Mouse (Mus musculus): ENCODE measurements around the gene Wdr47. TPM values are rescaled to one million over a fixed set of nuclear protein-coding genes. Genes with fewer than 3 reads are reported as not detected.
"Not testable (repeated sequence)": the region's sequence is repeated elsewhere in the genome, so short reads cannot be mapped to it uniquely, and the experiment has no call there.

The Wdr47 gene
- polyA plus RNA-seq, 1 experiment = 91.4 TPM

GRCm38 (mm10) chr3:108640998-108641397 is 49.9 kb downstream of the Wdr47 start:
- TF ChIP-seq POLR2A (IDR thresholded peaks at IDR 0.05; ENCODE audit: borderline replicate concordance, extremely low read depth, insufficient read depth, insufficient read length, poor library complexity, severe bottlenecking) (no peak), CTCF (IDR thresholded peaks at IDR 0.05; ENCODE audit: borderline replicate concordance, extremely low read depth, insufficient read depth, insufficient read length) (no peak)
- DNase-seq (ENCODE audit: low read depth) = no peak

DNA sequence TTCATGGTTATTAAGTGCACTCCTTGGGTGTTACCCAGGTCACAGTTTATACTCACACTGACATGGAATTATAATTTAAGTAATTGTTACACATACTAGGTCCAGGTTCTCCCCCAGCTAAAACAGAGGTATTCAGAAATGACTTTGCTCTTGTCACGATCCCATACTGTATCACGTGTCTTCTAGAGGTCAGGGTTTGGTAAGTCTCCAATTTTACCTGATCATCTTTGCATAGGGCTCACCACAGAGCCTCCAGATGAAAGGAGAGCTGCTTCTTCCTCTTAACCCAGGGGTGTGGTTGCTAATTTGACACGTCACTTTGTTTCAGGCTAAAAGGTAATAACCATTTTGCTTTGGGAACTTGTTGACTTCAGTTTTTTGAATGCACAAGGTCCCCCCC is 53.8 kb downstream of the Wdr47 start:
- TF ChIP-seq POLR2A (IDR thresholded peaks at IDR 0.05; ENCODE audit: borderline replicate concordance, extremely low read depth, insufficient read depth, insufficient read length, poor library complexity, severe bottlenecking) (no peak), CTCF (IDR thresholded peaks at IDR 0.05; ENCODE audit: borderline replicate concordance, extremely low read depth, insufficient read depth, insufficient read length) (no peak)

GRCm38 (mm10) chr3:108646036-108646435 is 55.0 kb downstream of the Wdr47 start:
- no peak for TF ChIP-seq CTCF (IDR thresholded peaks at IDR 0.05; ENCODE audit: borderline replicate concordance, extremely low read depth, insufficient read depth, insufficient read length)
- no peak for TF ChIP-seq POLR2A (IDR thresholded peaks at IDR 0.05; ENCODE audit: borderline replicate concordance, extremely low read depth, insufficient read depth, insufficient read length, poor library complexity, severe bottlenecking)
- DNase-seq (ENCODE audit: low read depth) = peak; percentile 70

More for the DNA sequence above, 53.8 kb downstream of the Wdr47 start:
- DNase-seq (ENCODE audit: low read depth) = no peak

DNA sequence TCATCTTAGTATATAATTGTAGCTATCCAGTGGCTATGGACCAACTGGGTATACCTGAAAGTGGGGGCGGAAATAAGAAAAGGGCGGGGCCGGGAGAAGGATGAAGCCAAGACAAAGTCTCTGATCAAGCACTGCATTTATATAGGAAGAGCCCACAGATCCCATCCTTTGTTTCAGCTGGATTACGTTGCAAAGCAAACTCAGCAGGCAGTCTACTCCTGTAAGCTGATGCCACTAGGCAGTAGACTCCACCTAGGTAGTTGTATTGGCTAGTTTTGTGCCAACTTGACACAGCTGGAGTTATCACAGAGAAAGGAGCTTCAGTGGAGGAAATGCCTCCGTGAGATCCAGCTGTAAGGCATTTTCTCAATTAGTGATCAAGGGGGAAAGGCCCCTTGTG is 56.6 kb downstream of the Wdr47 start:
- DNase-seq (ENCODE audit: low read depth) = not testable (repeated sequence)

DNA sequence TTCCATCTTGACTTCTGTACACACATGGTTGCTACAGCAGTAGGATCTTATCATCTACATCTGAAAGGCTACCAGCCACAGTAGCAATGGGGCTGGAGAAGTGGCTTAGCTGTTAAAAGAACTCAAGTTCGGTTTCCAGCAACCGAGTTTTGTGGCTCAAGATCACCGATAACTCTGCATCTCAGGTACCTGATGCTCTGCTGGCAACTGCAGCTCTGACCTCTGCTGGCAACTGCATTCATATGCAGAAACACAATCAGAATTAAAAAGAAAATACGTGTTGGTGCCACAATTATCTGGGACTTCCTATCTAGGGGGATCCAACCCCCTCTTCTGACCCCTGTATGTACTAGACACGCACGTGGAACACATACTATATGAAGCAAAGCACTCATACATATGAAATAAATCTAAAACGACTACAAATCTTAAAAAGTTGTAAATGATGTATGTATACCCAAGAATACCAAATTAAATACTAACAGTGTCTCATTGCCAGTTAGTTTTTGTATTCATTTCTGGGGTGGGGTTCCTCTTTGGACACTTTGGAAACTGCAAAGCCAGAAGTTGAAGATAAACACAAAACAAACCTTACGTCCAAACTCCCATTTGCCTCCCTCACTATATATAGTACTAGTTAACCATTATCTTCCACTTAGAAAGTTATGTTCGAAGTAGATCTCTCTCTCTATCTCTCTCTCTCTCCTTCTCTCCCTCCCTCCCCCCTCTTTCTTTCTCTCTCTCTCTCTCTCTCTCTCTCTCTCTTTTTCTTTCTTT is 62.0 kb downstream of the Wdr47 start:
- TF ChIP-seq POLR2A (IDR thresholded peaks at IDR 0.05; ENCODE audit: borderline replicate concordance, extremely low read depth, insufficient read depth, insufficient read length, poor library complexity, severe bottlenecking) = no peak
- TF ChIP-seq CTCF (IDR thresholded peaks at IDR 0.05; ENCODE audit: borderline replicate concordance, extremely low read depth, insufficient read depth, insufficient read length) = no peak
- DNase-seq (ENCODE audit: low read depth) = peak; percentile 30

- peak; percentile 98 for DNase-seq (ENCODE audit: low read depth)
- TF ChIP-seq CTCF (IDR thresholded peaks at IDR 0.05; ENCODE audit: borderline replicate concordance, extremely low read depth, insufficient read depth, insufficient read length) (no peak), POLR2A (IDR thresholded peaks at IDR 0.05; ENCODE audit: borderline replicate concordance, extremely low read depth, insufficient read depth, insufficient read length, poor library complexity, severe bottlenecking) (peak; percentile 94)
Observed at GRCm38 (mm10) chr3:108653710-108654379, 62.8 kb downstream of the Wdr47 start, which contains the start of gene Clcc1. TSS of gene Clcc1 (plus strand) at chr3:108653913.

- TF ChIP-seq POLR2A (IDR thresholded peaks at IDR 0.05; ENCODE audit: borderline replicate concordance, extremely low read depth, insufficient read depth, insufficient read length, poor library complexity, severe bottlenecking) (no peak), CTCF (IDR thresholded peaks at IDR 0.05; ENCODE audit: borderline replicate concordance, extremely low read depth, insufficient read depth, insufficient read length) (no peak)
- peak; percentile 7 for DNase-seq (ENCODE audit: low read depth)
Observed at GRCm38 (mm10) chr3:108654566-108654965, 63.5 kb downstream of the Wdr47 start.

DNA sequence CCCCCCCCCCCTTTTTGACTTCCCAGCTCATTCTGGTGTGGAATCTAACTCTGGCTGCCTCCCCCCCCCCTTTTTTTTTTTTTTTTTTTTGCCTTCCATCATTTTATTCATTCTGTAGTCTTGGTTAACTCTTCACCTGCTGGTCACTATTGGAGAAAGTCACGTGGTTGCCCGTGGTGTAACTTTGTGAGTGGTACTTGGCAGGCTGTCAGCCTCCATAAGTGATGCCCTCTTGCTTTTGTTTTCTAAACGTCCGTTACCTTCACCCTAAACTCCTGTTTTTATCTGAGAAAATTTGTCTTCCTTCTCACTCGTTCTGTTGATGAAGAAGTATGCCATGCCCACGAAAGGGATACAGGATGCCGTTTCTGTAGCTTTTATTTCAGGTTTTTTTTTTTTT is 64.4 kb downstream of the Wdr47 start:
- DNase-seq (ENCODE audit: low read depth) = no peak
- no peak for TF ChIP-seq CTCF (IDR thresholded peaks at IDR 0.05; ENCODE audit: borderline replicate concordance, extremely low read depth, insufficient read depth, insufficient read length)

GRCm38 (mm10) chr3:108658612-108659011 is 67.5 kb downstream of the Wdr47 start:
- no peak for TF ChIP-seq POLR2A (IDR thresholded peaks at IDR 0.05; ENCODE audit: borderline replicate concordance, extremely low read depth, insufficient read depth, insufficient read length, poor library complexity, severe bottlenecking)
- TF ChIP-seq CTCF (IDR thresholded peaks at IDR 0.05; ENCODE audit: borderline replicate concordance, extremely low read depth, insufficient read depth, insufficient read length) = no peak
- no peak for DNase-seq (ENCODE audit: low read depth)

- no peak for DNase-seq (ENCODE audit: low read depth)
Observed at GRCm38 (mm10) chr3:108660941-108661340, 69.9 kb downstream of the Wdr47 start.

GRCm38 (mm10) chr3:108676616-108677015 is 85.5 kb downstream of the Wdr47 start:
- peak; percentile 23 for DNase-seq (ENCODE audit: low read depth)
- TF ChIP-seq CTCF (IDR thresholded peaks at IDR 0.05; ENCODE audit: borderline replicate concordance, extremely low read depth, insufficient read depth, insufficient read length) = no peak
- no peak for TF ChIP-seq POLR2A (IDR thresholded peaks at IDR 0.05; ENCODE audit: borderline replicate concordance, extremely low read depth, insufficient read depth, insufficient read length, poor library complexity, severe bottlenecking)

More at GRCm38 (mm10) chr3:108660941-108661340, 69.9 kb downstream of the Wdr47 start:
- TF ChIP-seq CTCF (IDR thresholded peaks at IDR 0.05; ENCODE audit: borderline replicate concordance, extremely low read depth, insufficient read depth, insufficient read length) (no peak), POLR2A (IDR thresholded peaks at IDR 0.05; ENCODE audit: borderline replicate concordance, extremely low read depth, insufficient read depth, insufficient read length, poor library complexity, severe bottlenecking) (no peak)

DNA sequence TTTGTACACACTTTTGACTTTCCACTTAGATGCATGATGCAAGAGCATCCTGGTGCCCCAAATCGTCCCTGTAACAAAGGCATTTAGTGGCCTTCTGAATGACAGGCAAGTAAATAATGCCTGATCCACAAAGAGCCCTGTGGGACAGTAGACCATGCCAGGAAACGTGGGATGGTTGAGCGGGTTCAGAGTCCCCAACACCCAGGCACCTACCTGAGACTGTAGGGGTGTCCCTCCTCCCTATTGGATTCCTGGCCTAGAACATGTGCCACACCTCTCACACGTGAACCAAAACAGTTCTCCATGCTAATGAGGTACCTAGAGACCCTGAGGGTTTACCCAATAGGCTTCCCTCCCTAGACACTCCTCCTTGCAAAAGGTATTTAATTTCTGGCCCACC is 89.9 kb downstream of the Wdr47 start:
- TF ChIP-seq POLR2A (IDR thresholded peaks at IDR 0.05; ENCODE audit: borderline replicate concordance, extremely low read depth, insufficient read depth, insufficient read length, poor library complexity, severe bottlenecking) (no peak), CTCF (IDR thresholded peaks at IDR 0.05; ENCODE audit: borderline replicate concordance, extremely low read depth, insufficient read depth, insufficient read length) (no peak)
- DNase-seq (ENCODE audit: low read depth) = no peak

DNA sequence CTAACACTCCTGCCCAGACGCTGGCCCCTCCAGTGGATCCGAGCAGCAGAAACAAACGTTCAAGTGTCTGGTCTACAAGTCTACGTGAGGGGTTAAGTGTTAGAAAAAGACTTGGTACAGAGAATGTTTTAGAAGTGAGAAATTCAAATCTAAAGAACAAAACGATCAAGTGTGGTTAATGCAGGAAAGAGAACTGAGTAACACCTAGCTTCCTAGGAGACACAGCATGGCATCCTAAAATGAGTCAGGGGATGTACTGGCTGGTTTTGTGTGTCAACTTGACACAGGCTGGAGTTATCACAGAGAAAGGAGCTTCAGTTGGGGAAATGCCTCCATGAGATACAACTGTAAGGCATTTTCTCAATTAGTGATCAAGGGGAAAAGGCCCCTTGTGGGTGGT is 92.5 kb downstream of the Wdr47 start:
- not testable (repeated sequence) for DNase-seq (ENCODE audit: low read depth)
